Mouse (Mus musculus): ENCODE measurements around the gene Tunar. TPM values are rescaled to one million over a fixed set of nuclear protein-coding genes. Genes with fewer than 3 reads are reported as not detected.
A peak's percentile ranks its signal among the peaks of the same experiment; 100 is the strongest.

Tunar gene
- total RNA-seq, 2 experiments from 2014 or later: not detected

GRCm38 (mm10) chr12:105403742-105404141, 70.1 kb downstream of the Tunar start:
- DNase-seq: no peak

- DNase-seq: no peak
Measured at GRCm38 (mm10) chr12:105406008-105406407, 72.3 kb downstream of the Tunar start.

- DNase-seq: no peak
Measured at GRCm38 (mm10) chr12:105413909-105414308, 80.2 kb downstream of the Tunar start.

GRCm38 (mm10) chr12:105420476-105420875, 86.8 kb downstream of the Tunar start:
- no peak for DNase-seq

- DNase-seq: no peak
Measured at GRCm38 (mm10) chr12:105426541-105426940, 92.9 kb downstream of the Tunar start.

- peak; percentile 70 for DNase-seq
Measured at GRCm38 (mm10) chr12:105427039-105427757, 93.5 kb downstream of the Tunar start.

- no peak for DNase-seq
Measured at GRCm38 (mm10) chr12:105431872-105432271, 98.2 kb downstream of the Tunar start.

- no peak for DNase-seq
Measured at GRCm38 (mm10) chr12:105432807-105433206, 99.1 kb downstream of the Tunar start.

Other genes starting within 250 kb of the Tunar start
- not detected for gene Tcl1b2, start 187.9 kb upstream of the Tunar start, total RNA-seq (2021)
- not detected for gene Tcl1b1, start 174.2 kb upstream of the Tunar start, total RNA-seq (2021)
- gene Tcl1b5, start 157.5 kb upstream of the Tunar start, total RNA-seq (2021): not detected
- not detected for gene Tcl1b3, start 142.8 kb upstream of the Tunar start, total RNA-seq (2021)
- gene Tcl1b4, start 131.9 kb upstream of the Tunar start, total RNA-seq (2021): not detected
- gene Tcl1, start 111.1 kb upstream of the Tunar start, total RNA-seq (2021): not detected
- 1 to 10 TPM; 2.3 to 2.9 TPM for gene D430019H16Rik, start 120.0 kb downstream of the Tunar start, total RNA-seq (2021)
- gene Bdkrb2, start 229.4 kb downstream of the Tunar start, total RNA-seq (2021): 1 to 10 TPM; 1.2 to 1.5 TPM